Mouse (Mus musculus) gastrocnemius, postnatal 10 days (tissue): ENCODE results near the gene Adgrb3. TPM values are rescaled to one million over a fixed set of nuclear protein-coding genes. Genes with fewer than 3 reads are reported as not detected.

Experiments
- DNase-seq: peaks from one replicate; pipeline ENCODE4 v3.0.0; 2021; ENCODE audit warnings: mixed read lengths
- long read RNA-seq, 2 experiments: library from polyadenylated mRNA; stranded (forward); transcript quantifications; one replicate each; pipeline ENCODE4 v2.0.0; 2021
- total RNA-seq, 2 experiments: library from RNA; stranded (reverse); gene quantifications; 2 replicates each; pipeline ENCODE4 v1.2.3; 2021

The Adgrb3 gene
- total RNA-seq, result under 1 TPM; 0.63 to 0.72 TPM
- long read RNA-seq, experiment 1, result 0 reads
- long read RNA-seq, experiment 2, result 0 reads

- DNase-seq, result no peak
These were observed at the start of gene Adgrb3 for GRCm38 (mm10) chr1:25828971-25829920. Gene Adgrb3, minus strand, starts transcription at chr1:25829707.

GRCm38 (mm10) chr1:25877526-25877925, 48.0 kb upstream of the Adgrb3 start:
- no peak for DNase-seq

- no peak for DNase-seq
These were observed 28.0 kb upstream of the Adgrb3 start for GRCm38 (mm10) chr1:25857473-25857872.

- DNase-seq, result no peak
These were observed 25.0 kb upstream of the Adgrb3 start for GRCm38 (mm10) chr1:25854451-25854978.

- no peak for DNase-seq
These were observed 2.8 kb upstream of the Adgrb3 start for GRCm38 (mm10) chr1:25832260-25832659.

- no peak for DNase-seq
These were observed 2.0 kb upstream of the Adgrb3 start for GRCm38 (mm10) chr1:25831521-25831900.

- DNase-seq, result no peak
These were observed 1.4 kb upstream of the Adgrb3 start for GRCm38 (mm10) chr1:25830757-25831520.

GRCm38 (mm10) chr1:25829921-25830751, 629 bp upstream of the Adgrb3 start:
- DNase-seq, result peak; percentile 35

GRCm38 (mm10) chr1:25828071-25828755, 1.3 kb downstream of the Adgrb3 start:
- no peak for DNase-seq

GRCm38 (mm10) chr1:25827436-25827835, 2.1 kb downstream of the Adgrb3 start:
- DNase-seq, result no peak

- DNase-seq, result peak; percentile 22
These were observed 2.7 kb downstream of the Adgrb3 start for GRCm38 (mm10) chr1:25826771-25827170.

- DNase-seq, result no peak
These were observed 4.9 kb downstream of the Adgrb3 start for GRCm38 (mm10) chr1:25824626-25825025.

GRCm38 (mm10) chr1:25823961-25824360, 5.5 kb downstream of the Adgrb3 start:
- DNase-seq, result no peak

GRCm38 (mm10) chr1:25815491-25815890, 14.0 kb downstream of the Adgrb3 start:
- DNase-seq, result no peak

- no peak for DNase-seq
These were observed 50.7 kb downstream of the Adgrb3 start for GRCm38 (mm10) chr1:25778784-25779183.

GRCm38 (mm10) chr1:25777459-25777858, 52.0 kb downstream of the Adgrb3 start:
- DNase-seq, result no peak

GRCm38 (mm10) chr1:25775440-25776130, 53.9 kb downstream of the Adgrb3 start:
- DNase-seq, result no peak

GRCm38 (mm10) chr1:25768958-25769357, 60.5 kb downstream of the Adgrb3 start:
- DNase-seq, result no peak

GRCm38 (mm10) chr1:25755265-25755664, 74.2 kb downstream of the Adgrb3 start:
- DNase-seq, result no peak

GRCm38 (mm10) chr1:25754528-25754927, 75.0 kb downstream of the Adgrb3 start:
- DNase-seq, result no peak

- no peak for DNase-seq
These were observed 83.9 kb downstream of the Adgrb3 start for GRCm38 (mm10) chr1:25745575-25745974.
